Mouse (Mus musculus) retina, postnatal 7 days (tissue): ENCODE measurements around the gene Zfp961.
"Not testable (repeated sequence)": the region's sequence is repeated elsewhere in the genome, so short reads cannot be mapped to it uniquely, and the experiment has no call there.

Source experiments
- DNase-seq: peaks from one replicate; pipeline ENCODE4 v3.0.0-alpha.2; 2012; ENCODE audit warnings: low read depth, low spot score

The Zfp961 gene

DNA sequence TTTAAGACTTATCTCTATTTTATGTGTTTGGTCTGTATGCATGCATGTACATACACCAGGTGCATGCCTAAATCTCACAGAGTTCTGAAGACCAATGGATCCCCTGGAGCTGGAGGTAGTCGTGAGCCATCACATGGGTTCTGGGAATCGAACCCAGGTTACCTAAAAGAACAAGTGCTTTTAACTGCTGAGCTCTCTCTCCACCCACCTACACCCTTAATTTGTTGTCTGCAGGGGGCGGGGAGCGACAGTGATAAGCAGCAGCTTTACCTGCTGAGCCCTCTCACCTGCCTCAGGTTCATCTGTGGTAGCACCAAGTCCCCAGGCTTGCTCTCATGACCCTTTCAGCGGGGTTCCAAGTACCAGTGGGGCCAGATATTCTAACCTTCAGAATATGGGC lies 11.0 kb downstream of the Zfp961 start:
- no peak for DNase-seq

DNA sequence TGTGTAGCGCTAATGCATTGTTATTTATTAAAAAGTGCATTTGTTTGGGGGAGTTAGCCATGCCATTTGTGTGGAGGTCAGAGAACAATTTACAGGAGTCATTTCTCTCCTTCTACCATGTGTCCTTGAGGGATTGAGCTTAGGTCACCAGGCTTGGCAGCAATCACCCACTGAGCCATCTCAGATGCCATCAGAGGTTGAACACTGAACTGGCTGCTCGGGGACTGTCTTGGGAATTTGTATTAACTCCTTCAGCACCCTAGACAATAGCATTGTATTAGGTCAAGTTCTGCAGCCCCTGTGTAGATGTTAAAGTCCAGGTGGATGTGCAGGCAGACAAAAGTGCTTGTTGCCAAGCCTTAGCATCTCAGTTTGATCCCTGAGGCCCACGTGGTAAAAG lies 13.2 kb downstream of the Zfp961 start:
- DNase-seq, result no peak

DNA sequence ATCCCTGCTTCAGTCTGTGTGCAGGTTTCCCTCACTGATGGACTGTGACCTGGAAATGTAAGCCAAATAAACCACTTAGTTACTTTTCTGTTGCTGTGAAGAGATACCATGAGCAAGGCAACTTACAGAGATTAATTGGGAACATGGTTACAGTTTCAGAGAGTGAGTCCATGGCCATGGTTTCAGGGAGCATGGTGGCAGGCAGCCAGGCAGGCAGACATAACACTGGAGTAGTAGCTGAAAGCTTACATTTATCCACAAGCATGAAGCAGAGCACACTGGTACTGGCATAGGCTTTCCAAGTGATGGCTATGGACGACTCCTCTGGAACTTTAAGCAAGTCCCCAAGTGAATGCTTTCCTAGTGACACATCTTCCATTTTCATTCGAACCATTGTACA lies 14.3 kb downstream of the Zfp961 start:
- DNase-seq, result no peak

DNA sequence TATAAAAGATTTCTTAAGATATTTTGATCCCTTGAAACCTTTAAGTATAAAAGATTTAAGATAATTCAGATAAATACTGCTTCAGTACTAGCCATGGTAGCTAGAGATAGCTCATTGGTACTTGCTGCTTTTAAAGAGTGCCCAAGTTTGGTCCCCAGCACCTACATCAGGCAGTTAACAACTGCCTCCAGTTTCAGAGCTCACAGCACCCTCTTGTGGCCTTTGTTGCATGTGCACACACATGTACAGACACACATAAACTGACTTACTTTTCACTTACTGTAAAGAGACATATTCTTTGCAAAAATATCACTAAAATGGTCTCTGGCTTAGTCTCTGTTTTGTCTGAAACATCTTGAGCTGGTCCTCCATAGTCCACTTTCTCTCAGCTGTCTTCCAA lies 15.6 kb downstream of the Zfp961 start:
- no peak for DNase-seq

DNA sequence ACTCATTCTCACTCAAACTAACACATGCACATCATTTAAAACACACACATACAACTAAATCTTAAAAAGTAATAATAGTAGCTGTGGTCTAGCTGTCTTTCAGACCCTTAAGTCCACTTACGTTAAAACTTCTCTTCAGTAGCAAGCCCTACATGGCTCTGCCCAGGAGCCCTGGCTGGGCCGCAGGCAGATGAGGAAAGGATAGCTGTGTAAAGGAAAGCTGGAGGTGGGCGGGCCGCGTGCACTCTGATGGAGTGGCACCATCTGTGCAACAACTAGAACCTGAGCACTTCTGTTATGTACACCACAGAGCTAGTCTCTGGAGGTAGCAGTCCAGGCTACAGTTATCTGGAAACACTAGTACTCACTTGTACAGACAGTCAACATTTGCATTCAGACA lies 16.4 kb downstream of the Zfp961 start:
- DNase-seq, result no peak

DNA sequence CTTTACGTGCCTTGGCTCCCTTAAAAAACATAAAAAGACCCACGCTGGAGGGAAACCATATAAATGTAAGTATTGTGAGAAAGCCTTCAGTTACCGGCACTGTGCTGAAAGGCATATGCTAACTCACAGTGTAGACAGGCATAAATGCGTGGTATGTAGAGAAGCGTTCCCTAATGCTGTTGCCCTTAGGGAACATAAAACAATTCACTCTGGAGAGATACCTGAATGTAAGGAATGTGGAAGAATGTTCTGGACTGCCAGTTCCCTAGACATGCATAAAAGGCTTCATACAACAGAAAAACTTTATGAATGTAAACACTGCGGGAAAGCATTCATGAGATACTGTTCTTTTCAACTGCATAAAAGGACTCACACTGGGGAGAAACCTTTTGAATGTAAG lies 17.3 kb downstream of the Zfp961 start:
- no peak for DNase-seq

DNA sequence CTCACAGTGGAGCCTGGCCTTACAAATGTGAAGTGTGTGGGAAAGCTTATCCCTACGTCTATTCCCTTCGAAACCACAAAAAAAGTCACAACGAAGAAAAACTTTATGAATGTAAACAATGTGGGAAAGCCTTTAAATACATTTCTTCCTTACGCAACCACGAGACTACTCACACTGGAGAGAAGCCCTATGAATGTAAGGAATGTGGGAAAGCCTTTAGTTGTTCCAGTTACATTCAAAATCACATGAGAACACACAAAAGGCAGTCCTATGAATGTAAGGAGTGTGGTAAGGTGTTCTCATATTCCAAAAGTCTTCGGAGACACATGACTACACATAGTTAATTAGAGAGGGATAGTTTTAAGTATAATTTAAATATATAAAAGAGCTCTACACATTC lies 17.8 kb downstream of the Zfp961 start:
- DNase-seq, result no peak

DNA sequence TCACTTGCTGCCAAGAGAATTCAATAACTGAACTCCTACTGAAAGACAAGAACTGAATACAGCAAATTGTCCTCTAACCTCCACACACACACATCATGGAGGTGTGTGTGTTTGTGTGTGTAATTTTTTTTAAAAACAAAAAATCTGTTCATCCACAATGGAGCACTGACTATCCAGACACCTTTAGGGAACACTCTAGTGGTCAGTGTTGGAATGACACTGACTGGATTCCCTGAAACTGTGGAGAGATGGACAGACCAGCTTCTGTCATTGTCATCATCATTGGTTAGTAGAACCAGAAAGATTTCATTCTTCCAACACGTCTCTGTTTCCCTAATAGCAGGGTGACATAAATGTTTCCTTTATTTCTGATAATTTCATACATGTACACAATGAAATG lies 21.1 kb downstream of the Zfp961 start:
- DNase-seq, result no peak

DNA sequence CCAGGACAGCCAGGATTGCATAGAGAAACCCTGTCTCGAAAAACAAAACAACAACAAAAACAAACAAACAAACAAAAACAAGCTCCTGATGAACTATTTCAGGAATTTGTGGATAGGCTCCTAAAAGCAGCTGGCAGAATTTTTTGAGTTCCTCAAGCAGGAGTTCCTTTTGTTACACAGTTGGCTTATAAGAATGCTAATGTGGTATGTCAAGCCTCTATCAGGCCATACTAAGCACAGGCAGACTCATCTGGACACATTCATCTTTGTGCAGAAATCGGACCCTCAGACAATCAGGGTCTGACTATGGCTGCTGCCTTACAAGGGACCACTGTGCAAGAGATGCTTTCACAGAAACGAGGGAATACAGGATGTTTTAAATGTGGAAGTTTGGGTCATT lies 23.4 kb downstream of the Zfp961 start:
- no peak for DNase-seq

DNA sequence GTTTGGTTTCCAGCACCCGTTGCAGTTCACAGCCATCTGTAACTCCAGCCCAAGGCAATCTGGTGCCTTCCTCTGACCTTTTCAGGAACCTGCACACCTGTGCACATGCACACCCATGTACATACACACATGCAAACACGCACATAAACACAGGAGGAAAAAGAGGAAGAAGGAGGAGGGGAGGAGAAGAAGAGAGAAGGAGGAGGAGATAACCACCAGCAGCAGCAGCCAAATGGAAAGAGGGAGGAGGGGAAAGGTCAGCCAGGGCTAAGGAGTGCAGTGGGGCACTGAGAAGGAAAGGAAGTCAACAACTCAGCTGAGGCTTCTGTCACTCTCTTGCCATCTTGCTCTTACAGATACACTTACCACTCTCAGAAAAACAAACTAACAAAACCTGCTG lies 30.2 kb downstream of the Zfp961 start:
- no peak for DNase-seq

DNA sequence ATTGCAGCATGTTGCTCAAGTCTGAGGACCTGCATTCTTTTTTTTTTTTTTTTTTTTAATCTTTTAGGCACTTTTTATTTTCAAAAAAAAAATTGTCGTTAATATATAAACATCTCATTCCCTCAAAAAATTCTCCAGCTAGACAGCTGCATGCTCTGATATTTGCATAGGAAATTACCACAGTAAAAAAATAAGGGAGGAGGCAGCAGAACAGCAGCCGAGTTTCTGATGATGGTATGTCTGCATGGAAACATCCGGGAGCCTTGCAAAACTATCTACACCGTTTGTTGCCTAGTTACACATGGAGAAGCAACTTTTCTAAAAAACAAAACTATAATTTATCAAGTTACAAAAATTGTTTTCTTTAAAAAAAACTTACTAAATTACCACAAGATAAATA lies 30.6 kb downstream of the Zfp961 start:
- no peak for DNase-seq

DNA sequence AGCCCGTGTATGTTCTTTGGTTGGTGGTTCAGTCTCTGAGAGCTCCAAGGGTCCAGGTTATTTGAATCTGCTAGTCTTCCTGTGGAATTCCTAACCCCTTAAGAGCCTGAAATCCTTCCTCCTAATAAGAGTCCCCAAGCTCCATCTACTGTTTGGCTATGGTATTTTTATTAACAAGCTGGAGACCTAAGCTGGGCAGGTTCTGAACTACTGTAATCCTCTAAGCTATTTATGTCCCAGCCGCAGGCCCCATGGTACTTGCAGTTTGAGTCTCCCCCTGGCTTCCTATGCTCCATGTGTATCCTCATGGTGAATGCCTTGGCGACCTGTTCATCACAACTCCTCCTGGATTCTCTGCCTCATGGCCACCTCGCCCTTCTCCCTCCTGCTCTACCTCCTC lies 33.8 kb downstream of the Zfp961 start:
- DNase-seq, result peak; percentile 68

DNA sequence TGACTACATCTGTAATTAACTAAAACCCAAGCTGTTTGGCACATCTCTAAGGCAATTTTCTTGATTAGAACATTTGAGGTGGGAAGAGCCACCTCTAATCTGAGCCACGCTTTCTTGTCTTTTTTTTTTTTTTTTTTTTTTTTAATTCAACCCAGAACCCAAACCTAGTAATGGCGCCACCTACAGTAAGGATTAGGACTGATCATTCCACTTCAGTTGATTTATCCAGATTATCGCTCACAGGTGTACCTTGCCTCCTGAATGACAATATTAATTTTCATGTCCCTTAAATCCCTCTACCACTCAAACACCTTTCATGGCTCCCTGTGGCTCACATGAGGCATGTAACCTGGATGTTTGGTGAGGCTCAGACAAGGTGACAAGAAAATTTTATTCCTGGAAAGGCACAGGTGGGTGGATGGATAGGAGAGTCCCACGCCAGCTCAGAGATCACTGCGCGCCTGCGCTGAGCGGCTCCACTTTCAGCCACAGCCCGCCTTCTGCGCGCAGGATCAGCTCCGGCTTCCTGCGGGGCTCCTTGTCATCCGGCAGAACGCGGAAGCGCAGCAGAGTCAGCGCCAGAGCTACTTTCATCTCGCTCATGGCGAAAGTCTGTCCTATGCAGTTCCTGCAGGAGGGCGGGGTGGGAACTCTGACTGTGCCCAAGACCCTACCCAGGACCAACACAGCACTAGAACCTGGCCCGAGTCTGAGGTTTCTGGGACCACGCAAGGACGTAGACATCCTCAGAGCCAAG lies 37.5 kb downstream of the Zfp961 start:
- DNase-seq, result peak; percentile 43

DNA sequence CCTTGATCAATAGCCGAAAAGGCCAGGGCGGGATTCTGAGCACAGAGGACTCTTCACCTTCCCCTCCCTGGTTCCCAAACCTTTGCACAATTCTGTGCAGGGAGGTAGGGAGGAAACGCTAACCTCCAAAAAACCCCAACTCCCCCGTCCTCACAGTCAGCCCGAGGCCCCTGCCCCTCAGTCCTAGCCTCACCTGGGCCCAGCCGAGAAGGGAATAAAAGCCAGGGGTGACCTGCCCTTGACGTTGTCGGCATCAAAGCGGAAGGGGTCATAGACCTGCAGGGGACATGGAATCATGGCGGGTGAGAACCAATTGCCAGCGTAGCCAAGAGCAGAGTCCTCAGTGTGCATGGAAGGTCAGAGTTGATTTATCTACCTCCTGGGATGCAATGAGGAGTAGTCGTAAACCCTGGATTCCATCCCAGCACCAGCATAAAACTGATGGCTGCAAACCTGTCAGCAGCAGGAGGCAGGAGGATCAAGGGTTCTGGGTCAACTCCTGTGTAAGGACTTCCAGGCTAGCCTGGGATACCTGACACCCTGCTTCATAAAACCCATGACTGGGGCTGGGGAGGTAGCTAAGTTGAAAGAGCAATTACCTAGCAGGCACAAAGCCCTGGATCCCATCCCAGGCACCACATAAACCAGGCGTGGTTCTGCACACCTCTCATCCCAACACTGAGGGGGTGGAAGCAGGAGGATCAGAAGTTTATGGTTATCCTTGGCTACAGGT lies 38.2 kb downstream of the Zfp961 start:
- no peak for DNase-seq

DNA sequence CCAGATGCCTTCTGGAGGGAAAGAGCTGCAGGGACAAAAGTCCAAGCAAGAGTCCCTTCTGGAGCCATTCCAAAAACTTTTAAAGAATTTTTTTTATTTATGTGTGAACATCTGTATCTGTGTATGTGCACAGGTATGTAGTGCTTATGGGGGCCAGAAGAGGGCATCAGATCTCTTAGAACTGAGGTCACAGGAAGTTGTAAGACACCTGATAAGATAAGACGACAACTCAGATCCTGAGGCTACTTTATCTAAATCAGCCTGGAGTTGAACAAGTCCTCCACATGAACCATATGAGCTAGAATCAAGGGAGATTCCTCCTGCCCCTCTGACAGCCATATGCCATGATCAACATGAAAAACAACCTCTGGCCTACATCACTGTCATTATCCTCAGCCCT lies 48.6 kb downstream of the Zfp961 start:
- no peak for DNase-seq

DNA sequence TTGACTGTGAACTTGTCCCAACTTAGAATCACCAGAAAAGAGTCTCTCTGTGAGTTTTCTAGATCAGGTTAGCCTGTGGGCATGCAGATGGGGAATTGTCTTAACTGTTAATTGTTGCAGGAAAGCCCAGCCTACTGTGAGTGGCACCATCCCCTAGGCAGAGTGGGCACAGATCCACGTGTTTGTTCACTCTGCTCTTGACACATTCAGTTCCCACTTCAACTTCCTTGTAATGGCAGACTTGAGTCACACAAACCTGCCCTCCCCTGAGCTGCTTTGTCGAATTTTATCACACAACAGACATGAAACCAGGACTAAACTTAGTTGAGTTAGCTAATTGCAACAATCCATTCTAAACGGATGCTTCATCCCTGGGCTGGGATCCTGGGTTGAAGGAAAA lies 49.4 kb downstream of the Zfp961 start:
- DNase-seq, result no peak

DNA sequence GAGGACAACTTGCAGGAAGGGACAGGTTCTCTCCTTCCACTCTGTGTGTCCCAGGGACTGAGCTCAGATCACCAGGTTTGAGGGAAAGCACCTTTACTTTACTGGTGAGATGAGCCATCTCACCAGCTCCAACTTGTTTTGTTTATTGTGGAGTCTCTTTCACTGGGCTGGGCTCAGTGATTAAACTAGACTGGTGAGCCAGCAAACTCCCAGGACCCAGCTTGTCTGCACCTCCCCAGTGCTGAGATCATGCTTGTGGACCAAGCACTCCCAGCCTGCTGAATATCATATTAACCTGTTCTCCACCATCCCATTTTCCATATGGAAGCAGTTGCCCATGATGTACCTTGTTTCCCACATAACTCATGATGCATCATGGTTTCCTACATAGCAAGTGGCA lies 52.1 kb downstream of the Zfp961 start:
- no peak for DNase-seq

DNA sequence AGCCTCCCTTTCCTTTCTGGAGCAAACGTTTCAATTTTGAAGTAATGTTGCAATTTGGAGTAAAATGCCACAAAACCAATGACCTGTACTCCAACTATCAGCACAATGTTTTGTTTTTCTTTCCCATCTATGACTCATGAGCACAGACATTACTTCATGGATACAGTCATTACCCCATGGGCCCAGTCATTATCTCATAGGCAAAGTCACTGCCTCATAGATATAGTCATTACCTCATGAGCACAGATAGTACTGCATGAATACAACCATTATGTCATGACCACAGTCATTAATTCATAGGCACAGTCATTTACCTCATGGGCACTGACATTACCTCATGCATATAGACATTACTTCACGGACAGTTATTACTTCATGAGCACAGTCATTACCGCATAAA lies 55.1 kb downstream of the Zfp961 start:
- DNase-seq, result no peak

DNA sequence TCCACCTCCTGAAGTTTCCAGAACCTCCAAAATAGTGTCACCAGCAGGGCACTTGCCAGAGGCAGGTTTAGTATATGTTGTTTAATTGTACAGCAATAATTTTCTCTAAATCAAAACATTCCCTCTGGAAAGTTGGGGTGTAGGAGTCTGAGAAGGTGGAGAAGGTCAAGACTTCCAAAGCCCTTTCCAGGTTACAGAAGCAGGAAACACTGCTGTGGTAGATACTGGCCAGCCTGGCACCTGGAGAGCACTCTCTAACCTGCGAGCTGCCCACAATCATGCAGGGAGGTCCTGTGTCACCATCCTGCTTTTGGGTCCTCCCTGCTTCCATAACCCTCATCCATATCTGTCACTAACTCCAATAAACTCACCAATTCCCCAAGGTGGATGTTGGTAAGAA lies 55.9 kb downstream of the Zfp961 start:
- DNase-seq, result no peak

DNA sequence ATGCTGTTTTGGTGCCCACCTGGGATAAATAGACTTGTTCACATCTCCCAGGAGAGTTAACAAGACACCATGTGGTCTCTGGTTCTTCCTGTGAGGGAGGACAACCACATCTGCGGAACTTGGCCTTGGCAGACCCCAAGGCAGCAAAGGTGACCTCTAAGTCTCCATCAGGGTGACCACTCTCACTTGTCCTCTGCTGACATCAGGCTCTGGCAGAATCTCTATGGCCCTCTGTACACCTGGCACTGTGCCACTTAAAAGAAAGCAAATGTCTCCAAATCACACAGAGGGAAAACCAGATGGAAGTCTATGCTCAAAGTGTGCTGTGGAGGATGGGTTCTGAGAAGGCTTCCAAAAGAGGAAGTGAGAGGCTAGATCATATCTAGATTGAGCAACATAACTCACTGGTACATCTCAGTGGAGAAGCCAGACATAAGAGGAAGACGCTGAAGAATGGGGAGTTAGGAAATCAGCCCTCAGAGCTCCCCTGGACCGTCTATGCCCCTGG lies 57.4 kb downstream of the Zfp961 start:
- DNase-seq, result no peak

DNA sequence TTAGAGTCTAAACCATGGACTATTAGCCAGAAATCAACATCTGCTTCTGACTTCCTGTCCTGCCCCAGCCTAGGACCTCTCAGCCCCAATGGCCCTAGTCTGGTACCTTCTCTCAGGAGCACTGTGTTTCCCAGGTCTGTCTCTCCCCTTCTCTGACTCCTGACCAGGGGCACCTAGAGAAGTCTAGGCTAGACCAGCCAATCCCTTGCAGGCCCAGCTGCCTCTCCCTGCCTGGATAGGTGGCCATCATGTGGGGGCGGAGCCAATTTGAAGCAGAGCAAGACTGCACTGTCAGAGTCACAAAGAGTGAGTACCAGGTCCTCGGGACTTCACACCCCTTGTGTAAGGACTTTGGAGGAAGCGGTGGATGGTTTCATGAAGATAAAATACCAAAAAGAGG lies 58.6 kb downstream of the Zfp961 start, which contains the start of gene Cyp4f18:
Gene Cyp4f18 (minus strand): TSS at position 154 of the 400 bp plus-strand sequence.
- no peak for DNase-seq

DNA sequence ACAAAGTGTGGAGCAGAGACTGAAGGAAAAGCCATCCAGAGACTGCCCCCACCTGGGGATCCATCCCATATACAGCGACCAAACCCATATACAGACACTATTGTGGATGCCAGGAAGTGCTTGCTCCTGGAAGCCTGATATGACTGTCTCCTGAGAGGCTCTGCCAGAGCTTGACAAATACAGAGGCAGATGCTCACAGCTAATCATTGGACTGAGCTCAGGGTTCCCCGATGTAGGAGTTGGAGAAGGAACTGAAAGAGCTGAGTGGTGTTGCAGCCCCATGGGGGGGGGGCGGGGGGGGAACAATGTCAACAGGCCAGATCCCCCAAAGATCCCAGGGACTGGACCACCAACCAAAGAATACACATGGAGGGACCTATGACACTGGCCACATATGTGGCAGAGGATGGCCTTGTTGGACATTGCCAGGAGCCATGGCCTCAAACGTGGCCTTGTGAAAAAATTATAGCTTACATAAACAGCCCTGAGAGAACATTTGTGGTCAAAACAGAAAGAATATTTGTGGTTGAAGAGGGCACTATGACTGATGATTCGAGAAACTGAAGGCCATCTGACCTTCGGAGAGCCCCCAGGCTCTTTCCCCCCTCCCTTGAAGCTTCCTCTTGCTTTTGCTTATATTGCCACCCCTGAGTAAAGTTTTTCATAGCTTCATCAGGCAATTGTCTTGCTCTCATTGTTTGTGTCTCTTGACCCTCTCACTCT lies 62.8 kb downstream of the Zfp961 start:
- DNase-seq, result not testable (repeated sequence)
